Mouse (Mus musculus) testis, adult 2 months (tissue): ENCODE results near the gene Amigo2. TPM values are rescaled to one million over a fixed set of nuclear protein-coding genes. Genes with fewer than 3 reads are reported as not detected.
"Not testable (repeated sequence)": the region's sequence is repeated elsewhere in the genome, so short reads cannot be mapped to it uniquely, and the experiment has no call there.

Experiments
- H3K27ac ChIP-seq: fragments of 200-500 bp; 2 replicates; pipeline ENCODE4 v1.5.1; 2012; ENCODE audit warnings: low read depth, low read length; ENCODE audit not compliant: control insufficient read depth, insufficient read depth
- H3K27me3 ChIP-seq: fragments of 200-500 bp; 2 replicates; pipeline ENCODE4 v1.6.1; 2012; ENCODE audit warnings: mild to moderate bottlenecking, low read length, moderate library complexity; ENCODE audit not compliant: control insufficient read depth, insufficient read depth
- H3K36me3 ChIP-seq: fragments of 200-500 bp; 2 replicates; pipeline ENCODE4 v1.6.1; 2012; ENCODE audit warnings: mild to moderate bottlenecking, low read length; ENCODE audit not compliant: control insufficient read depth, insufficient read depth
- H3K4me1 ChIP-seq: fragments of 200-500 bp; 2 replicates; pipeline ENCODE4 v1.6.1; 2012; ENCODE audit warnings: low read length; ENCODE audit not compliant: control insufficient read depth, insufficient read depth
- H3K4me3 ChIP-seq: fragments of 200-500 bp; 2 replicates; pipeline ENCODE4 v1.5.1; 2012; ENCODE audit warnings: low read depth, mild to moderate bottlenecking, low read length, moderate library complexity, mixed read lengths; ENCODE audit not compliant: control insufficient read depth
- CTCF ChIP-seq: fragments of 200-500 bp; IDR thresholded peaks from 2 replicates; pipeline ENCODE4 v1.5.1; 2012; ENCODE audit warnings: low read depth, mild to moderate bottlenecking, inconsistent platforms, low read length, moderate library complexity; ENCODE audit not compliant: control insufficient read depth, insufficient read depth, insufficient replicate concordance
- POLR2A ChIP-seq: fragments of 200-500 bp; IDR thresholded peaks from 2 replicates; pipeline ENCODE4 v1.6.1; 2012; ENCODE audit warnings: low read depth, mild to moderate bottlenecking, inconsistent platforms, low read length, moderate library complexity; ENCODE audit not compliant: control insufficient read depth
- polyA plus RNA-seq: library from polyadenylated mRNA; depleted of rRNA; stranded (reverse); fragments of >200 nt; gene quantifications from 2 replicates; pipeline ENCODE4 v1.2.3, GENCODE M21; 2012; rRNA removed

Amigo2 gene
- polyA plus RNA-seq, 1 experiment: 1.3 TPM

DNA sequence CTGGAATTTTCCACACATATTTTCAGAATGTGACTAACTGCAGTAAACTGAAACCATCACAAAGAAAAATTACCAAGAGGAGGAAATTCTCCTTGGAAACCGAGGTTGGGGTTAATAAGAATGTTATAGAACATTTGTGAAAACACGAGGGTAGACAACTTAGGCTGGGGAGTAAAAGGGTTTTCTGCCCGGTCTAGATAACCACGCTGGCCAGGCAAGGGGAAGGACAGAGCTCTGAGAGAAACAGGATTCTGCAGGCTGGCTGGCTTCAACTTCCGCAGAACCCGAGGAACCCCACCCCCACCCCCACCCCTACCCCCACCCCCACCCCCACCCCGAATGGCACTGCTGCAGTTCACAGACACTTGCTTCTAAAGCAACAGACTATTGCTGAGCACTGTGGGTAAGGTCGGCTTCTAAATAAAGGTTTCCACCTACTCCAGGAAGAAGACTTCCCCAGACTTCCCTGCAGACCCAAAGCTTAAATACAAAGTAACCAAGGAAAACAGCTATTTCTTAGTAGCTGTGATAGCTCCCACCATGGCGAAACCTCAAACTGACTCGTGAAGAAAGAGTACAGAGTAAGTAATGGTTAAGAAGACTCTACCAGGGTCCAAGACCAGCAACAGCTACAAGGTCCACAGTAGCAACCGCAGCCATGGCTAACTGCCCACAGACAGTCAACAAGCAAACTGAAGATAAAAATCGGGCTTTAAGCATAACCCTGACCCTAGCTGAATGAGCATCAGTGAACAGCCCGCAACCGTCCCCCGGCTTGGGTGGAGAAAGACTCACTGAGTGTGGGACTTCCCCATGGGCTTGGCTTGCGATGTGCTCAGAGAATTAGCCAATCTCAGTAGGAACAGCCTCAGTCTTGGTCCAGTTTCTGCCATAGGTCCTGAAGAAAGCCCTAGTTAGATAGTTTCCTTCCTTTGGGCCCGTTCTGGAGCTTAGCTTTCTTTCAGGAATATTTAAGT lies 34.3 kb downstream of the Amigo2 start:
- Histone ChIP-seq H3K4me1 (peaks cover 4% of the 10 kb centered on the region), H3K36me3 (no peaks in the 10 kb centered on the region), H3K27me3 (no peaks in the 10 kb centered on the region), H3K4me3 (no peak overlapping the region), H3K27ac (no peak overlapping the region)
- TF ChIP-seq CTCF: no peak

DNA sequence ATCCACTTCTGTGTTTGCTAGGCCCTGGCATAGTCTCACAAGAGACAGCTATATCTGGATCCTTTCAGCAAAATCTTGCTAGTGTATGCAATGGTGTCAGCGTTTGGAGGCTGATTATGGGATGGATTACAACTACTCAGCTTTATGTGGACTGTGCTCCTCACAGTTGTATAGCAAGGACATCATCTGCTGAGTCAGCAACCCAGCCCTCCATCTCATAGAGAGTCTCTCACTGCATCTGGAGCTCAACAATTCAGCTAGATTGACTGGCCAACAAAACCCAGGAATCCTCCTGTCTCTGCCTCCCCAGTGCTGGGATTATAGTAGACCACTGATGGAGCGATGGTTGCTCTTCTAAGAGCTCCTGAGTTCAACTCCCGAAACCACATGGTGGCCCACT lies 37.3 kb downstream of the Amigo2 start:
- not testable (repeated sequence) for H3K27ac ChIP-seq, H3K27me3 ChIP-seq, H3K4me1 ChIP-seq, H3K4me3 ChIP-seq, H3K36me3 ChIP-seq

DNA sequence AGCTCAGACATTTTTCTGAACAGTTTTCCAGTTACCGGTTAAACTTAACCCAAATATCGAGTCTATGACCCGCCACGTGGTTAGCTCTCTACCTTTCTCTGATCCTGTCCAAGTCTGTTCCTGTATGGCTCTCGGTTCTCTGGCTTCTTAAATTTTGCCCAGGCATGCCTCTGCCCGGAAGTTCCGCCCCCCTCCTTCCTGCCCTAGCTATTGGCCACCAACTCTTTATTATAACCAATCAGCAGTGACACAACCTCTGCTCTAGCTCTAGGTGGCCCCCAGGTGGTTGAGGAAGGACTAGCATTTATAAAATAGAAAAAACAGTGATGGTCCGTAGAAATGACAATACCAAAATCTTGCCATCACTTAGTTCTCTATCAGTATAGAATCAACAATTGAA lies 40.6 kb downstream of the Amigo2 start:
- no peak overlapping the region for H3K4me3 ChIP-seq

DNA sequence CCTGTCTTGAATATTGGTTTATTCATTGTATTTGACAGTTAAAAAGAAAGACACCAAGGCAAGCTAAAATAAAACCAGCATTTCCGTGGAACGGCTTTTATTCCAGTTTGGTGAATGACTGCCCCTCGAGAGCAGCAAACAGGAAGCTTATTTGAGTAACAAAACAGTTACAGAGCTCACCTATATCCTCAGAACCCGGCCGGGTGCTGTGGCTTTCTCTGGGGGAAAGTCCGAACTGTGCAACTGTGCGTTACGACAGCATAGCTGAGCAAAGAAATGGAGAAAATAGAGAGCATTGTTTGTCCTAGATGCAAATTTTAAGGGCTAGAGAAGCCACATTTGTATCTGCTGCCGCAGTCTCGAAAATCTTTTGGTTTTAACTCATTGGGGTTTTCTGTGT lies 41.3 kb downstream of the Amigo2 start:
- H3K4me3 ChIP-seq: no peak overlapping the region
- TF ChIP-seq POLR2A: no peak
- no peak for TF ChIP-seq CTCF

More for the DNA sequence above, 40.6 kb downstream of the Amigo2 start:
- H3K27me3 ChIP-seq: no peaks in the 10 kb centered on the region
- TF ChIP-seq CTCF (no peak), POLR2A (no peak)
- no peaks in the 10 kb centered on the region for H3K4me1 ChIP-seq
- H3K27ac ChIP-seq: no peak overlapping the region
- H3K36me3 ChIP-seq: no peaks in the 10 kb centered on the region

DNA sequence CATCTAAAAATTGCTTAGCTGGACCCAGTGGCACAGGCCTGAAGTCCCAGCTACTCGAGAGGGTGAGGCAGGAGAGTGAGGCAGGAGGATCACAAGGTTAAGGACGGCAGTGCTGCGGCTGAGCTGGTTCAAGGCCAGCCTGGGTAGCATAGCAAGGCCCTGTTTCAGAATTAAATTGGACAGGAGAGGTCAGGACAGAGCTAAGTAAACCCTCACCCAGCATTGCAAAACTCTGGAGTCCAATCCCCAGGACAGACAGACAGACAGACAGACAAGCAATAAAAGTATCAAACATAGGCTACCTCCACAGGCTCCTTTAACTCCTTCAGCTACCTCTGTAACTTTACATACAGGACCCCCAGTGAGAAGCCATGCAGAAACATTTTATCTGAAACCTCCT lies 42.2 kb downstream of the Amigo2 start:
- TF ChIP-seq POLR2A (no peak), CTCF (no peak)
- Histone ChIP-seq H3K36me3 (no peaks in the 10 kb centered on the region), H3K27me3 (no peaks in the 10 kb centered on the region), H3K27ac (no peak overlapping the region), H3K4me1 (no peaks in the 10 kb centered on the region), H3K4me3 (no peak overlapping the region)

More for the DNA sequence above, 41.3 kb downstream of the Amigo2 start:
- Histone ChIP-seq H3K27me3 (no peaks in the 10 kb centered on the region), H3K4me1 (no peaks in the 10 kb centered on the region), H3K27ac (no peak overlapping the region), H3K36me3 (no peaks in the 10 kb centered on the region)

DNA sequence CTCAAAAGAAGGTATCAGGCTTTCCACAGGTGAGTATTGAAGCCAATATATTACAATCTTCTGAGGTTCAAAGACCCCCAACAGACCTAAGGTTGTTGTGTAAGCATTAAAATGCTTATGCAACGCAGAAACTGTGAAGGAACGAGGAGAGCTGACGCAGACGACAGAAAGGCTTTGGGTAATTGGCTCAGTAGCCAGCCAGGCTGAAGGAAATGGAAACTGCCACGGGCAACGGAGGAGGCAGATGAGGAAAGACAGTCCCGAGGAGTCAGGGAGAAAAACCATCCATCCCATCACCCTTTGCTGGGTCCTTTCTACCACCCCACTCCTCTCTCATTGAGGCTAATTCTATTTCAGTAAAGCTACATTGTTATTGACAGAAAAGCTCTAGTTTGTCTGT lies 50.4 kb downstream of the Amigo2 start:
- Histone ChIP-seq H3K27me3 (no peaks in the 10 kb centered on the region), H3K36me3 (no peaks in the 10 kb centered on the region), H3K4me1 (no peaks in the 10 kb centered on the region), H3K4me3 (no peak overlapping the region), H3K27ac (no peak overlapping the region)
- TF ChIP-seq POLR2A (no peak), CTCF (no peak)

DNA sequence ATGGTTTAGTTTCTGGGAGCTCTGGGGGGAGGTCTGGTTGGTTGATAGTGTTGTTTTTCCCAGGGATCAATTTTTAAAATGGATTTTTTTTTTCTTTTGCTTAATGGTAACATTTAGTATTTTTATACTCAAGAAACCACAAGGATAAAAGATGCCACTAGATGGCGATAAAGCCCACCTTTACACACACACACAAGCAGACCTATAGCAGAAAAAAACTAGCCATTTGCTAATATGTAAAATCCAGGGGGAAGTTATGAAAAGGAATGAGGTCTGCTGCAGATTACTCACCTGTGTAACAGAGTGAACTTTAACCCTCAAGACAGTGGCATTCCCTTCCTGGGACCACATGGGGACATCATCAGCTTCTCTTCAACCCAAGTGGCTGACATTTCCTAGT lies 51.5 kb downstream of the Amigo2 start:
- Histone ChIP-seq H3K4me1 (no peaks in the 10 kb centered on the region), H3K27me3 (no peaks in the 10 kb centered on the region), H3K27ac (no peak overlapping the region), H3K4me3 (no peak overlapping the region), H3K36me3 (no peaks in the 10 kb centered on the region)
- no peak for TF ChIP-seq CTCF
- no peak for TF ChIP-seq POLR2A

Other genes with a start within 250 kb of the Amigo2 start
- gene Slc38a4, start 191.3 kb downstream of the Amigo2 start, polyA plus RNA-seq: 0.35 and 3.2 TPM in 2 replicates
- gene Pced1b, start 180 bp downstream of the Amigo2 start, polyA plus RNA-seq: 8.3 and 10.3 TPM in 2 replicates